8 mouse cellular contexts compared by ENCODE assay signal in genomic region chr4:28815621-28815920, GRCm38 (mm10). TPM values are rescaled to one million over a fixed set of nuclear protein-coding genes. Genes with fewer than 3 reads are reported as not detected.
DNase-seq lines count a peak whose midpoint lies in the region; ATAC-seq and TF ChIP-seq lines count a peak whose summit lies in the region.

No protein-coding gene starts in this region.

- ATAC-seq in forebrain, embryonic 11.5 days (replicated peaks; ENCODE audit: low FRiP score), result no peak
- ATAC-seq in neural tube, embryonic 13.5 days (ENCODE audit: low read depth), result no peak
- ATAC-seq in CD4-positive, CD25-positive, alpha-beta regulatory T cell, adult 4 months, result no peak

- H3K27ac ChIP-seq in liver, adult 2 months (replicated peaks; ENCODE audit: insufficient read depth, low read depth, low read length), result no peak overlapping the region
- H3K27ac ChIP-seq in forebrain, embryonic 11.5 days (ENCODE audit: low read depth, low read length), result peak overlapping the region; percentile 80
- peak overlapping the region; percentile 97 for H3K27ac ChIP-seq in neural tube, embryonic 13.5 days (replicated peaks)
- no peak overlapping the region for H3K27ac ChIP-seq in thymus, adult 2 months (ENCODE audit: control insufficient read depth, insufficient read depth, low read length)

- TF ChIP-seq POLR2A in liver, adult 2 months (IDR thresholded peaks at IDR 0.05; ENCODE audit: extremely low read depth, insufficient read depth, low read length), result no peak
- TF ChIP-seq POLR2A in thymus, adult 2 months (IDR thresholded peaks at IDR 0.05; ENCODE audit: control insufficient read depth, extremely low read depth, insufficient read depth, low read length, poor library complexity), result no peak

- intact Hi-C loops in gastrocnemius, postnatal 36 days (cut with DNase I), result loop anchor here (1.0 kb wide), 1 partner anchor 36 kb away; no protein-coding TSS in a partner anchor

- DNase-seq in liver, adult 2 months (ENCODE audit: extremely low read depth, low read depth, low spot score), result no peak
- DNase-seq in liver, result no peak
- DNase-seq in forebrain, embryonic 11.5 days (ENCODE audit: low spot score), result no peak
- DNase-seq in layer of hippocampus, postnatal 25 days (ENCODE audit: extremely low spot score in 1 of 2, low spot score in 1 of 2), result peak; percentile 23 to 37
- no peak for DNase-seq in gastrocnemius, postnatal 36 days
- no peak for DNase-seq in thymus, adult 2 months

- WGBS in liver, adult 2 months, result 1% methylated on average over 15 of the region's 15 CpGs
- WGBS in forebrain, embryonic 11.5 days, result 0% methylated on average over 15 of the region's 15 CpGs
- 1% methylated on average over 15 of the region's 15 CpGs for WGBS in neural tube, embryonic 13.5 days
- 2% methylated on average over 15 of the region's 15 CpGs for WGBS in thymus, adult 2 months

- H3K36me3 ChIP-seq in liver, adult 2 months (ENCODE audit: control insufficient read depth, insufficient read depth, low read length), result no peaks in the 10 kb centered on the region
- no peaks in the 10 kb centered on the region for H3K36me3 ChIP-seq in forebrain, embryonic 11.5 days (ENCODE audit: control insufficient read depth, insufficient read depth, low read length)
- H3K36me3 ChIP-seq in neural tube, embryonic 13.5 days, result no peaks in the 10 kb centered on the region
- no peaks in the 10 kb centered on the region for H3K36me3 ChIP-seq in thymus, adult 2 months (ENCODE audit: control insufficient read depth, insufficient read depth, low read length)

- 0 out of 2 replicates have a peak overlapping the region, but pooled peaks have one; percentile 26 for H3K9ac ChIP-seq in liver, adult 2 months (ENCODE audit: low read depth, low read length)
- peak overlapping the region; percentile 86 for H3K9ac ChIP-seq in forebrain, embryonic 11.5 days (ENCODE audit: low read length)
- peak overlapping the region; percentile 85 for H3K9ac ChIP-seq in neural tube, embryonic 13.5 days

- no peaks in the 10 kb centered on the region for H3K79me2 ChIP-seq in liver, adult 2 months (ENCODE audit: control insufficient read depth, insufficient read depth, low read length)

- no peaks in the 10 kb centered on the region for H3K9me3 ChIP-seq in forebrain, embryonic 11.5 days (ENCODE audit: control insufficient read depth, low read length)
- H3K9me3 ChIP-seq in neural tube, embryonic 13.5 days, result no peaks in the 10 kb centered on the region

- TF ChIP-seq CTCF in liver, adult 2 months (IDR thresholded peaks at IDR 0.05; ENCODE audit: low read depth, low read length), result no peak
- TF ChIP-seq CTCF in thymus, adult 2 months (IDR thresholded peaks at IDR 0.05; ENCODE audit: borderline replicate concordance, control insufficient read depth, extremely low read depth, insufficient read depth, low read length, poor library complexity), result no peak

- H3K27me3 ChIP-seq in liver, adult 2 months (ENCODE audit: control insufficient read depth, insufficient read depth, low read length), result peaks cover 10% of the 10 kb centered on the region
- H3K27me3 ChIP-seq in forebrain, embryonic 11.5 days (ENCODE audit: control insufficient read depth, insufficient read depth, low read length), result no peaks in the 10 kb centered on the region
- H3K27me3 ChIP-seq in neural tube, embryonic 13.5 days, result no peaks in the 10 kb centered on the region
- H3K27me3 ChIP-seq in thymus, adult 2 months (ENCODE audit: control insufficient read depth, insufficient read depth, low read length), result peaks cover 8% of the 10 kb centered on the region; the same call in 1 of the 2 replicates

- H3K4me2 ChIP-seq in forebrain, embryonic 11.5 days (ENCODE audit: low read depth, low read length, severe bottlenecking), result peak overlapping the region; percentile 45
- peak overlapping the region; percentile 76 for H3K4me2 ChIP-seq in neural tube, embryonic 13.5 days

- peak overlapping the region; percentile 53; the same call in 1 of the 2 replicates for H3K4me3 ChIP-seq in liver, adult 2 months (ENCODE audit: insufficient read depth, low read depth, low read length)
- peak overlapping the region; percentile 63 for H3K4me3 ChIP-seq in forebrain, embryonic 11.5 days (ENCODE audit: low read depth, low read length)
- H3K4me3 ChIP-seq in neural tube, embryonic 13.5 days, result peak overlapping the region; percentile 66
- no peak overlapping the region for H3K4me3 ChIP-seq in thymus, adult 2 months (ENCODE audit: control insufficient read depth, insufficient read depth, low read length)

- peaks cover 2% of the 10 kb centered on the region; the same call in 1 of the 2 replicates for H3K4me1 ChIP-seq in liver, adult 2 months (ENCODE audit: control insufficient read depth, insufficient read depth, low read length)
- no peaks in the 10 kb centered on the region for H3K4me1 ChIP-seq in forebrain, embryonic 11.5 days (replicated peaks; ENCODE audit: control insufficient read depth, insufficient read depth, low read length)
- H3K4me1 ChIP-seq in neural tube, embryonic 13.5 days (replicated peaks), result peaks cover 11% of the 10 kb centered on the region
- H3K4me1 ChIP-seq in thymus, adult 2 months (replicated peaks; ENCODE audit: control insufficient read depth, insufficient read depth, low read length), result 0 out of 2 replicates have a peak, but pooled peaks cover 5% of the 10 kb centered on the region

RNA-seq across cellular contexts. Expression of gene Epha7, which starts 2.6 kb away (rescaled TPM):
- 2.3 and 2.6 TPM in 2 replicates for total RNA-seq in liver, adult 2 months (2014; rRNA removed)
- polyA plus RNA-seq in liver, adult 2 months (2012; rRNA removed), result 0.34 and 0.38 TPM in 2 replicates
- 58.0 and 61.6 TPM in 2 replicates for polyA plus RNA-seq in forebrain, embryonic 11.5 days (2014; fragmentation: Nextera tagmentation; extraction: Ambion mirVana)
- total RNA-seq in layer of hippocampus, postnatal 25 days (2021), result 100 to 1,000 TPM; 186 to 223 TPM
- 45.2 and 51.8 TPM in 2 replicates for polyA plus RNA-seq in neural tube, embryonic 13.5 days (2015; fragmentation: Nextera tagmentation; extraction: Ambion mirVana)
- 1 to 10 TPM; 1.5 to 1.6 TPM for total RNA-seq in gastrocnemius, postnatal 36 days (2021)
- 0.16 and 0.18 TPM in 2 replicates for polyA plus RNA-seq in thymus, adult 2 months (2012; rRNA removed)
- polyA plus RNA-seq in CD4-positive, CD25-positive, alpha-beta regulatory T cell, adult 4 months (2017; shearing (Covaris generic)), result under 1 TPM in 1 of 2 experiments, not detected in 1; 0.16 TPM

Comparison
In these comparisons a context has a peak if more than half of its experiments do, and no peak if none do; other contexts are left out.
1. DNase-seq: peak in layer of hippocampus, postnatal 25 days (2 of 2); none in liver, adult 2 months (single experiment), liver (single experiment), forebrain, embryonic 11.5 days (single experiment), gastrocnemius, postnatal 36 days (0 of 2) and thymus, adult 2 months (single experiment).
2. H3K27ac ChIP-seq: peak in forebrain, embryonic 11.5 days (single experiment) and neural tube, embryonic 13.5 days (single experiment); none in liver, adult 2 months (single experiment) and thymus, adult 2 months (single experiment).
3. H3K9ac ChIP-seq: peak in every context shown above with its lines; median percentile 86 in forebrain, embryonic 11.5 days; 85 in neural tube, embryonic 13.5 days; 26 in liver, adult 2 months.
4. RNA of gene Epha7, which starts 2.6 kb away (polyA plus RNA-seq): 58.0 to 61.6 TPM in forebrain, embryonic 11.5 days and 45.2 to 51.8 TPM in neural tube, embryonic 13.5 days; 0.34 to 0.38 TPM in liver, adult 2 months, 0.16 to 0.18 TPM in thymus, adult 2 months and 0.16 TPM in CD4-positive, CD25-positive, alpha-beta regulatory T cell, adult 4 months; every median in the first group is over 10 times any median in the second.